Mouse (Mus musculus) stomach, embryonic 14.5 days (tissue): ENCODE measurements at regions not wholly inside any gene's neighbourhood (a gene's known extent, or its start where the extent isn't known, plus 50 kb on each side); places are given as distances from the start of the nearest gene placed in this dataset.

ENCODE experiments used
- ATAC-seq: fragments of 200-750 bp; cut with Nextera tagmentation; 2 replicates; pipeline ENCODE4 v1.8.0; 2017; ENCODE audit warnings: low read depth, moderate TSS enrichment; ENCODE audit not compliant: insufficient number of reproducible peaks, insufficient read depth, low FRiP score
- H3K27ac ChIP-seq: fragments of 300-500 bp; sonication (generic); 2 replicates; pipeline ENCODE4 v1.5.1; 2014; ENCODE audit warnings: mild to moderate bottlenecking, low read length, moderate library complexity, mixed read lengths
- H3K27me3 ChIP-seq: fragments of 300-500 bp; sonication (generic); 2 replicates; pipeline ENCODE4 v1.6.1; 2014; ENCODE audit warnings: low read length, control low read depth, mixed read lengths; ENCODE audit not compliant: control insufficient read depth, insufficient read depth
- H3K36me3 ChIP-seq: fragments of 300-500 bp; sonication (generic); 2 replicates; pipeline ENCODE4 v1.6.1; 2014; ENCODE audit warnings: mild to moderate bottlenecking, control low read depth, low read length, moderate library complexity, mixed read lengths; ENCODE audit not compliant: control insufficient read depth, insufficient read depth
- H3K4me1 ChIP-seq: fragments of 300-500 bp; sonication (generic); 2 replicates; pipeline ENCODE4 v1.6.1; 2014; ENCODE audit warnings: low read length, control low read depth, mixed read lengths; ENCODE audit not compliant: control insufficient read depth, insufficient read depth
- H3K4me2 ChIP-seq: fragments of 300-500 bp; sonication (generic); replicated peaks from 2 replicates; pipeline ENCODE4 v1.6.1; 2014; ENCODE audit warnings: low read depth, low read length, control low read depth
- H3K4me3 ChIP-seq: fragments of 300-500 bp; sonication (generic); 2 replicates; pipeline ENCODE4 v1.5.1; 2014; ENCODE audit warnings: low read depth, low read length, control low read depth
- H3K9ac ChIP-seq: fragments of 300-500 bp; sonication (generic); replicated peaks from 2 replicates; pipeline ENCODE4 v1.6.1; 2014; ENCODE audit warnings: low read depth, mild to moderate bottlenecking, control low read depth, low read length, moderate library complexity, mixed read lengths
- H3K9me3 ChIP-seq: fragments of 300-500 bp; sonication (generic); 2 replicates; pipeline ENCODE4 v1.6.1; 2016; ENCODE audit warnings: low read depth, low read length, control low read depth; ENCODE audit not compliant: control insufficient read depth
- WGBS: fragments of 180-500 bp; shearing (Covaris S2); extraction: QIAGEN DNeasy Blood & Tissue Kit; methylation state at CpG from one replicate; pipeline ENCODE4 v1.1.7; 2014; 5-methylcytosine and 5-hydroxymethylcytosine counted together

GRCm38 (mm10) chr9:61682744-61683259, 231.5 kb downstream of the Rplp1 start:
- H3K4me1 ChIP-seq: no peaks in the 10 kb centered on the region
- no peak overlapping the region for H3K27ac ChIP-seq
- no peak overlapping the region for H3K9ac ChIP-seq
- no peaks in the 10 kb centered on the region for H3K27me3 ChIP-seq
- no peaks in the 10 kb centered on the region for H3K9me3 ChIP-seq
- ATAC-seq: no peak
- H3K36me3 ChIP-seq: no peaks in the 10 kb centered on the region
- H3K4me3 ChIP-seq: no peak overlapping the region
- WGBS: 83% methylated on average over 5 of the region's 5 CpGs
- no peak overlapping the region for H3K4me2 ChIP-seq

- Histone ChIP-seq H3K4me1 (no peaks in the 10 kb centered on the region), H3K9me3 (no peaks in the 10 kb centered on the region), H3K36me3 (no peaks in the 10 kb centered on the region), H3K4me2 (no peak overlapping the region), H3K27me3 (no peaks in the 10 kb centered on the region), H3K9ac (no peak overlapping the region), H3K27ac (no peak overlapping the region), H3K4me3 (no peak overlapping the region)
- 52% methylated on average over 4 of the region's 4 CpGs for WGBS
- ATAC-seq: no peak
These were observed 232.0 kb downstream of the Rplp1 start for GRCm38 (mm10) chr9:61682316-61682715.

- Histone ChIP-seq H3K9ac (no peak overlapping the region), H3K4me3 (no peak overlapping the region), H3K27ac (no peak overlapping the region), H3K27me3 (no peaks in the 10 kb centered on the region), H3K4me2 (no peak overlapping the region), H3K36me3 (no peaks in the 10 kb centered on the region), H3K9me3 (no peaks in the 10 kb centered on the region), H3K4me1 (no peaks in the 10 kb centered on the region)
- ATAC-seq: no peak
- WGBS: 60% methylated on average over 5 of the region's 5 CpGs
These were observed 232.9 kb downstream of the Rplp1 start for GRCm38 (mm10) chr9:61681406-61681805.

- Histone ChIP-seq H3K9me3 (no peaks in the 10 kb centered on the region), H3K27ac (no peak overlapping the region), H3K4me1 (no peaks in the 10 kb centered on the region), H3K9ac (no peak overlapping the region), H3K4me3 (no peak overlapping the region), H3K36me3 (no peaks in the 10 kb centered on the region), H3K27me3 (no peaks in the 10 kb centered on the region), H3K4me2 (no peak overlapping the region)
- 60% methylated on average over 6 of the region's 6 CpGs for WGBS
- no peak for ATAC-seq
These were observed 233.4 kb downstream of the Rplp1 start for GRCm38 (mm10) chr9:61680911-61681311.

- no peaks in the 10 kb centered on the region for H3K9me3 ChIP-seq
- H3K27me3 ChIP-seq: no peaks in the 10 kb centered on the region
- H3K4me3 ChIP-seq: no peak overlapping the region
- no peak overlapping the region for H3K9ac ChIP-seq
- no peak overlapping the region for H3K4me2 ChIP-seq
- no peak for ATAC-seq
- WGBS: 79% methylated on average over 6 of the region's 6 CpGs
- H3K27ac ChIP-seq: no peak overlapping the region
- H3K4me1 ChIP-seq: no peaks in the 10 kb centered on the region
- H3K36me3 ChIP-seq: no peaks in the 10 kb centered on the region
These were observed 234.7 kb downstream of the Rplp1 start for GRCm38 (mm10) chr9:61679686-61680085.

GRCm38 (mm10) chr9:61677603-61678002, 236.7 kb downstream of the Rplp1 start:
- Histone ChIP-seq H3K9me3 (no peaks in the 10 kb centered on the region), H3K4me1 (no peaks in the 10 kb centered on the region), H3K27me3 (no peaks in the 10 kb centered on the region), H3K9ac (no peak overlapping the region), H3K36me3 (no peaks in the 10 kb centered on the region), H3K27ac (no peak overlapping the region), H3K4me3 (no peak overlapping the region), H3K4me2 (no peak overlapping the region)
- ATAC-seq: no peak
- WGBS: 58% methylated on average over 3 of the region's 3 CpGs

GRCm38 (mm10) chr9:61677037-61677436, 237.3 kb downstream of the Rplp1 start:
- Histone ChIP-seq H3K27ac (no peak overlapping the region), H3K9me3 (no peaks in the 10 kb centered on the region), H3K4me1 (no peaks in the 10 kb centered on the region), H3K9ac (no peak overlapping the region), H3K4me3 (no peak overlapping the region), H3K27me3 (no peaks in the 10 kb centered on the region), H3K36me3 (no peaks in the 10 kb centered on the region), H3K4me2 (no peak overlapping the region)
- 65% methylated on average over 11 of the region's 11 CpGs for WGBS
- ATAC-seq: no peak

GRCm38 (mm10) chr9:61675366-61675765, 239.0 kb downstream of the Rplp1 start:
- ATAC-seq: no peak

GRCm38 (mm10) chr9:61673575-61674203, 240.7 kb downstream of the Rplp1 start:
- H3K4me3 ChIP-seq: no peak overlapping the region
- H3K27me3 ChIP-seq: no peaks in the 10 kb centered on the region
- H3K36me3 ChIP-seq: no peaks in the 10 kb centered on the region
- no peak overlapping the region for H3K4me2 ChIP-seq
- WGBS: 63% methylated on average over 16 of the region's 16 CpGs
- H3K4me1 ChIP-seq: no peaks in the 10 kb centered on the region
- H3K9ac ChIP-seq: no peak overlapping the region
- no peak overlapping the region for H3K27ac ChIP-seq
- no peak for ATAC-seq
- peaks cover 3% of the 10 kb centered on the region; the same call in 1 of the 2 replicates for H3K9me3 ChIP-seq

More at GRCm38 (mm10) chr9:61675366-61675765, 239.0 kb downstream of the Rplp1 start:
- Histone ChIP-seq H3K9me3 (peaks cover 3% of the 10 kb centered on the region; the same call in 1 of the 2 replicates), H3K27me3 (no peaks in the 10 kb centered on the region), H3K27ac (no peak overlapping the region), H3K4me1 (no peaks in the 10 kb centered on the region), H3K4me3 (no peak overlapping the region), H3K4me2 (no peak overlapping the region), H3K36me3 (no peaks in the 10 kb centered on the region), H3K9ac (no peak overlapping the region)
- WGBS: 88% methylated on average over 2 of the region's 2 CpGs
